Mouse (Mus musculus): ENCODE measurements around the gene Daam1.

- TF ChIP-seq POLR2A (IDR thresholded peaks at IDR 0.05; ENCODE audit: extremely low read depth, insufficient read depth, low read length) = no peak
- no peak for TF ChIP-seq CTCF (IDR thresholded peaks at IDR 0.05; ENCODE audit: extremely low read depth, insufficient read depth, low read length)
Measured at GRCm38 (mm10) chr12:71933989-71934645, 103.2 kb downstream of the Daam1 start.

All from cortical plate, adult 2 months (tissue).